Mouse (Mus musculus): Measurements from ENCODE around the gene Capza3. TPM values are rescaled to one million over a fixed set of nuclear protein-coding genes. Genes with fewer than 3 reads are reported as not detected.

Capza3 gene
- total RNA-seq, 1 experiment: not detected

DNA sequence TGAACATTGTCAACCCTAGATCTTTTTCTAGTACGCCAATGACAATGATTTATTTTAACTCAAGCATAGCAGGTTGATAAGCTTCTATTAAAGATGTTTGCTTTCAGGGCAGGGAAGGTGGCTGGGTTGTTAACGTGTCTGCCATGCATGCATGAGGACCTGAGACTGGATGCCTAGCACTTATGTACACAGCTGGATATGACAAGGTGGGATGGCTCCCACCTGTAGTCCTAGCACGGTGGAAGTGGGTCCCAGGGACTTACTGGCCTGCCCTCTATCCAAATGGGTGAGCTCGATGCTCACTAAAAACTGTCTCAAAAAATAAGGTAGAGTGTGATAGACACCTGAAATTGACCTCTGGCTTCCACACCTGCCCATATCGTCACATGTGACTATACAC, 48.8 kb downstream of the Capza3 start:
- Histone ChIP-seq H3K27ac (ENCODE audit: insufficient read depth, low read depth, low read length, poor library complexity, severe bottlenecking) (no peak overlapping the region), H3K36me3 (ENCODE audit: control insufficient read depth, insufficient read depth, low read length, poor library complexity, severe bottlenecking) (no peaks in the 10 kb centered on the region), H3K4me1 (ENCODE audit: control insufficient read depth in 2 of 2, insufficient read depth in 2 of 2, low read length in 2 of 2, poor library complexity in 1 of 2) (no peaks in the 10 kb centered on the region), H3K9ac (ENCODE audit: insufficient read depth, low read depth, low read length, poor library complexity, severe bottlenecking) (no peak overlapping the region), H3K9me3 (ENCODE audit: control insufficient read depth, insufficient read depth, low read depth, low read length) (no peaks in the 10 kb centered on the region), H3K4me3 (ENCODE audit: insufficient read depth in 1 of 2, low read depth in 1 of 2, low read length in 2 of 2, poor library complexity in 1 of 2, severe bottlenecking in 1 of 2) (no peak overlapping the region)
- in situ Hi-C loops (cut with MboI; ENCODE audit: low sequenced_read_pairs in 2 of 2, unreplicated experiment in 2 of 2): no loop called here
- no peak for DNase-seq (ENCODE audit: low read depth, low spot score)
- no peak for TF ChIP-seq CHD2 (IDR thresholded peaks at IDR 0.05; ENCODE audit: low read depth, low read length)

Other genes with a start within 250 kb of the Capza3 start
- gene Plcz1, start 205 bp downstream of the Capza3 start, total RNA-seq (2012; rRNA removed): not detected in 2 replicates

All from ES-E14 (cell line).